Mouse (Mus musculus) heart, embryonic 14.5 days (tissue): ENCODE measurements around the gene Hoxc4. TPM values are rescaled to one million over a fixed set of nuclear protein-coding genes. Genes with fewer than 3 reads are reported as not detected.

Experiments used
- ATAC-seq: fragments of 200-750 bp; cut with Nextera tagmentation; 2 replicates; pipeline ENCODE4 v1.8.0; 2017; ENCODE audit warnings: low read depth, moderate TSS enrichment; ENCODE audit not compliant: insufficient number of reproducible peaks, insufficient read depth, low FRiP score
- H3K27ac ChIP-seq, 2 experiments: fragments of 200-500 bp in 1 of 2; fragments of 300-500 bp in 1 of 2; sonication (generic) in 1 of 2; replicated peaks in 1 of 2; 2 replicates each; pipeline ENCODE4 v1.5.1; 2012 to 2014; ENCODE audit warnings: low read depth in 2 of 2, low read length in 2 of 2, control low read depth in 1 of 2, mild to moderate bottlenecking in 1 of 2, mixed read lengths in 1 of 2; ENCODE audit not compliant: control insufficient read depth in 1 of 2, insufficient read depth in 1 of 2
- H3K27me3 ChIP-seq: fragments of 300-500 bp; sonication (generic); 2 replicates; pipeline ENCODE4 v1.6.1; 2014; ENCODE audit warnings: mild to moderate bottlenecking, low read length, control low read depth; ENCODE audit not compliant: control insufficient read depth, insufficient read depth
- H3K36me3 ChIP-seq: fragments of 300-500 bp; sonication (generic); 2 replicates; pipeline ENCODE4 v1.6.1; 2014; ENCODE audit warnings: mild to moderate bottlenecking, control low read depth, low read length, mixed read lengths; ENCODE audit not compliant: control insufficient read depth, insufficient read depth
- H3K4me1 ChIP-seq, 2 experiments: fragments of 200-500 bp in 1 of 2; fragments of 300-500 bp in 1 of 2; sonication (generic) in 1 of 2; 2 replicates each; pipeline ENCODE4 v1.6.1; 2012 to 2014; ENCODE audit warnings: low read length in 2 of 2, control low read depth in 1 of 2, mixed read lengths in 1 of 2; ENCODE audit not compliant: control insufficient read depth in 2 of 2, insufficient read depth in 2 of 2
- H3K4me2 ChIP-seq: fragments of 300-500 bp; sonication (generic); 2 replicates; pipeline ENCODE4 v1.6.1; 2014; ENCODE audit warnings: mild to moderate bottlenecking, low read length
- H3K4me3 ChIP-seq, 2 experiments: fragments of 200-500 bp in 1 of 2; fragments of 300-500 bp in 1 of 2; sonication (generic) in 1 of 2; 2 replicates each; pipeline ENCODE4 v1.5.1; 2012 to 2014; ENCODE audit warnings: low read length in 2 of 2, mild to moderate bottlenecking in 2 of 2, control low read depth in 1 of 2, low read depth in 1 of 2, moderate library complexity in 1 of 2; ENCODE audit not compliant: control insufficient read depth in 1 of 2, insufficient read depth in 1 of 2
- H3K9ac ChIP-seq: fragments of 300-500 bp; sonication (generic); 2 replicates; pipeline ENCODE4 v1.6.1; 2014; ENCODE audit warnings: mild to moderate bottlenecking, low read length
- H3K9me3 ChIP-seq: fragments of 300-500 bp; sonication (generic); 2 replicates; pipeline ENCODE4 v1.6.1; 2016; ENCODE audit warnings: low read length, control low read depth; ENCODE audit not compliant: control insufficient read depth
- WGBS: fragments of 180-500 bp; shearing (Covaris S2); extraction: QIAGEN DNeasy Blood & Tissue Kit; methylation state at CpG from one replicate; pipeline ENCODE4 v1.1.7; 2014; 5-methylcytosine and 5-hydroxymethylcytosine counted together
- polyA plus RNA-seq: library from polyadenylated mRNA; unstranded; fragments of >200 nt; fragmentation: Nextera tagmentation; extraction: Ambion mirVana; gene quantifications from 2 replicates; pipeline ENCODE4 v1.2.1, GENCODE M21; 2014

Gene Hoxc4
- polyA plus RNA-seq, 1 experiment from 2014 or later, result 0.30 TPM

GRCm38 (mm10) chr15:103027266-103028235 lies 8.8 kb downstream of the Hoxc4 start:
- Histone ChIP-seq H3K9me3 (no peaks in the 10 kb centered on the region), H3K4me2 (no peak overlapping the region), H3K27ac (no peak overlapping the region), H3K9ac (no peak overlapping the region), H3K36me3 (no peaks in the 10 kb centered on the region), H3K27me3 (peaks cover 100% of the 10 kb centered on the region), H3K4me1 (no peaks in the 10 kb centered on the region), H3K4me3 (no peak overlapping the region)
- 2% methylated on average over 43 of the region's 43 CpGs for WGBS
- no peak for ATAC-seq

GRCm38 (mm10) chr15:103028916-103029512 lies 10.3 kb downstream of the Hoxc4 start:
- Histone ChIP-seq H3K4me1 (no peaks in the 10 kb centered on the region), H3K9me3 (no peaks in the 10 kb centered on the region), H3K27me3 (peaks cover 98% of the 10 kb centered on the region), H3K27ac (no peak overlapping the region), H3K4me3 (no peak overlapping the region), H3K36me3 (no peaks in the 10 kb centered on the region), H3K4me2 (no peak overlapping the region), H3K9ac (no peak overlapping the region)
- 17% methylated on average over 9 of the region's 9 CpGs for WGBS
- ATAC-seq, result no peak

- H3K4me1 ChIP-seq, result 0 out of 4 replicates have a peak, but pooled peaks cover 0 to 3% of the 10 kb centered on the region in 2 experiments
- peaks cover 98% of the 10 kb centered on the region for H3K27me3 ChIP-seq
- H3K4me3 ChIP-seq, result no peak overlapping the region
- no peaks in the 10 kb centered on the region for H3K36me3 ChIP-seq
- H3K4me2 ChIP-seq, result no peak overlapping the region
- ATAC-seq, result no peak
- H3K9me3 ChIP-seq, result no peaks in the 10 kb centered on the region
- no peak overlapping the region for H3K9ac ChIP-seq
- H3K27ac ChIP-seq, result no peak overlapping the region
- 3% methylated on average over 8 of the region's 8 CpGs for WGBS
Measured at GRCm38 (mm10) chr15:103030142-103030541, 11.4 kb downstream of the Hoxc4 start.

- no peak for ATAC-seq
- H3K27me3 ChIP-seq, result peaks cover 98% of the 10 kb centered on the region
- H3K9ac ChIP-seq, result no peak overlapping the region
- no peak overlapping the region for H3K27ac ChIP-seq
- 0% methylated on average over 2 of the region's 3 CpGs for WGBS
- H3K9me3 ChIP-seq, result no peaks in the 10 kb centered on the region
- H3K36me3 ChIP-seq, result no peaks in the 10 kb centered on the region
- no peak overlapping the region for H3K4me3 ChIP-seq
- 0 out of 4 replicates have a peak, but pooled peaks cover 0 to 3% of the 10 kb centered on the region in 2 experiments for H3K4me1 ChIP-seq
- no peak overlapping the region for H3K4me2 ChIP-seq
Measured at GRCm38 (mm10) chr15:103032167-103032566, 13.4 kb downstream of the Hoxc4 start.

GRCm38 (mm10) chr15:103032646-103033575 lies 14.2 kb downstream of the Hoxc4 start:
- WGBS, result 4% methylated on average over 26 of the region's 26 CpGs
- no peak overlapping the region for H3K4me2 ChIP-seq

GRCm38 (mm10) chr15:103034043-103034806 lies 15.5 kb downstream of the Hoxc4 start:
- peak overlapping the region; percentile 15 to 25; a peak in 3 of 4 replicates for H3K4me3 ChIP-seq
- 0 out of 4 replicates have a peak, but pooled peaks cover 0 to 3% of the 10 kb centered on the region in 2 experiments for H3K4me1 ChIP-seq
- no peaks in the 10 kb centered on the region for H3K36me3 ChIP-seq
- H3K4me2 ChIP-seq, result peak overlapping the region; percentile 46
- no peak overlapping the region for H3K27ac ChIP-seq
- H3K27me3 ChIP-seq, result peaks cover 98% of the 10 kb centered on the region
- 1% methylated on average over 23 of the region's 24 CpGs for WGBS
- H3K9me3 ChIP-seq, result no peaks in the 10 kb centered on the region
- no peak overlapping the region for H3K9ac ChIP-seq
- ATAC-seq, result no peak

More at GRCm38 (mm10) chr15:103032646-103033575, 14.2 kb downstream of the Hoxc4 start:
- no peak overlapping the region for H3K27ac ChIP-seq
- no peak for ATAC-seq
- peaks cover 98% of the 10 kb centered on the region for H3K27me3 ChIP-seq
- H3K9me3 ChIP-seq, result no peaks in the 10 kb centered on the region
- no peak overlapping the region for H3K9ac ChIP-seq
- H3K4me1 ChIP-seq, result 0 out of 4 replicates have a peak, but pooled peaks cover 0 to 3% of the 10 kb centered on the region in 2 experiments
- H3K4me3 ChIP-seq, result no peak overlapping the region
- H3K36me3 ChIP-seq, result no peaks in the 10 kb centered on the region
